Mouse (Mus musculus) central nervous system, embryonic 18 days (tissue): Measurements from ENCODE around the gene Lrtm2. TPM values are rescaled to one million over a fixed set of nuclear protein-coding genes. Genes with fewer than 3 reads are reported as not detected.

Experiments used
- polyA plus RNA-seq: library from polyadenylated mRNA; depleted of rRNA; stranded (reverse); fragments of >200 nt; gene quantifications from 2 replicates; pipeline ENCODE4 v1.2.3, GENCODE M21; 2012; rRNA removed

Gene Lrtm2
- polyA plus RNA-seq: 18.9 and 19.2 TPM in 2 replicates

GRCm38 (mm10) chr6:119330506-119330905, at the start of gene Lrtm2:
TSS of gene Lrtm2 (minus strand) at chr6:119330766.

Other genes with a start within 250 kb of the Lrtm2 start
- gene Dcp1b, start 155.5 kb downstream of the Lrtm2 start, polyA plus RNA-seq: 32.8 and 33.1 TPM in 2 replicates
- gene Cacna1c, start 134.3 kb downstream of the Lrtm2 start, polyA plus RNA-seq: 15.4 and 16.8 TPM in 2 replicates
- gene Cacna2d4, start 94.2 kb downstream of the Lrtm2 start, polyA plus RNA-seq: 0.12 and 0.74 TPM in 2 replicates
- gene Adipor2, start 86.9 kb upstream of the Lrtm2 start, polyA plus RNA-seq: 40.1 and 41.8 TPM in 2 replicates
- 37.7 and 41.8 TPM in 2 replicates for gene Fbxl14, start 148.9 kb upstream of the Lrtm2 start, polyA plus RNA-seq
- gene Wnt5b, start 213.6 kb upstream of the Lrtm2 start, polyA plus RNA-seq: 1.9 and 2.2 TPM in 2 replicates